Mouse (Mus musculus) hindbrain, embryonic 12.5 days (tissue): Measurements from ENCODE around the gene Xpr1. TPM values are rescaled to one million over a fixed set of nuclear protein-coding genes. Genes with fewer than 3 reads are reported as not detected.

Source experiments
- ATAC-seq: fragments of 200-750 bp; cut with Nextera tagmentation; 2 replicates; pipeline ENCODE4 v1.8.0; 2017; ENCODE audit warnings: moderate TSS enrichment; ENCODE audit not compliant: low FRiP score
- H3K27ac ChIP-seq: fragments of 300-500 bp; sonication (generic); 2 replicates; pipeline ENCODE4 v1.5.1; 2016; ENCODE audit warnings: mild to moderate bottlenecking
- H3K27me3 ChIP-seq: fragments of 300-500 bp; sonication (generic); 2 replicates; pipeline ENCODE4 v1.6.1; 2016; ENCODE audit warnings: mild to moderate bottlenecking
- H3K36me3 ChIP-seq: fragments of 300-500 bp; sonication (generic); 2 replicates; pipeline ENCODE4 v1.6.1; 2016; ENCODE audit warnings: mild to moderate bottlenecking
- H3K4me1 ChIP-seq: fragments of 300-500 bp; sonication (generic); 2 replicates; pipeline ENCODE4 v1.6.1; 2016
- H3K4me2 ChIP-seq: fragments of 300-500 bp; sonication (generic); replicated peaks from 2 replicates; pipeline ENCODE4 v1.6.1; 2016; ENCODE audit warnings: mild to moderate bottlenecking
- H3K4me3 ChIP-seq: fragments of 300-500 bp; sonication (generic); 2 replicates; pipeline ENCODE4 v1.5.1; 2016; ENCODE audit warnings: mild to moderate bottlenecking
- H3K9ac ChIP-seq: fragments of 300-500 bp; sonication (generic); 2 replicates; pipeline ENCODE4 v1.6.1; 2016; ENCODE audit warnings: mild to moderate bottlenecking, moderate library complexity
- H3K9me3 ChIP-seq: fragments of 300-500 bp; sonication (generic); replicated peaks from 2 replicates; pipeline ENCODE4 v1.6.1; 2016; ENCODE audit warnings: mild to moderate bottlenecking
- WGBS: fragments of 180-500 bp; shearing (Covaris S2); methylation state at CpG from one replicate; pipeline ENCODE4 v1.1.7; 2016; 5-methylcytosine and 5-hydroxymethylcytosine counted together
- polyA plus RNA-seq: library from polyadenylated mRNA; unstranded; fragments of >200 nt; fragmentation: Nextera tagmentation; extraction: Ambion mirVana; gene quantifications from 2 replicates; pipeline ENCODE4 v1.2.1, GENCODE M21; 2016

Xpr1 gene
- polyA plus RNA-seq, 1 experiment from 2014 or later, result 31.1 TPM

GRCm38 (mm10) chr1:155303402-155303801, 113.8 kb downstream of the Xpr1 start:
- H3K27ac ChIP-seq, result no peak overlapping the region
- peaks cover 10% of the 10 kb centered on the region for H3K4me1 ChIP-seq
- H3K36me3 ChIP-seq, result peaks cover 12% of the 10 kb centered on the region; the same call in 1 of the 2 replicates
- no peaks in the 10 kb centered on the region for H3K9me3 ChIP-seq
- H3K9ac ChIP-seq, result no peak overlapping the region
- no peak for ATAC-seq
- no peak overlapping the region for H3K4me3 ChIP-seq
- no peaks in the 10 kb centered on the region for H3K27me3 ChIP-seq
- no peak overlapping the region for H3K4me2 ChIP-seq
- 86% methylated on average over 2 of the region's 2 CpGs for WGBS

- ATAC-seq, result no peak
- Histone ChIP-seq H3K27ac (no peak overlapping the region), H3K4me2 (no peak overlapping the region), H3K4me1 (no peaks in the 10 kb centered on the region), H3K9ac (no peak overlapping the region), H3K9me3 (no peaks in the 10 kb centered on the region), H3K36me3 (0 out of 2 replicates have a peak, but pooled peaks cover 2% of the 10 kb centered on the region), H3K4me3 (no peak overlapping the region), H3K27me3 (no peaks in the 10 kb centered on the region)
- 96% methylated on average over 5 of the region's 5 CpGs for WGBS
Observed at GRCm38 (mm10) chr1:155297615-155298014, 119.6 kb downstream of the Xpr1 start.

GRCm38 (mm10) chr1:155297203-155297602, 120.0 kb downstream of the Xpr1 start:
- Histone ChIP-seq H3K4me2 (no peak overlapping the region), H3K4me1 (no peaks in the 10 kb centered on the region), H3K9me3 (no peaks in the 10 kb centered on the region), H3K9ac (no peak overlapping the region), H3K4me3 (no peak overlapping the region), H3K36me3 (0 out of 2 replicates have a peak, but pooled peaks cover 2% of the 10 kb centered on the region), H3K27ac (no peak overlapping the region), H3K27me3 (no peaks in the 10 kb centered on the region)
- ATAC-seq, result no peak
- WGBS, result 78% methylated on average over 2 of the region's 2 CpGs

GRCm38 (mm10) chr1:155293446-155293845, 123.8 kb downstream of the Xpr1 start:
- no peak overlapping the region for H3K4me3 ChIP-seq
- WGBS, result 16% methylated on average over 3 of the region's 3 CpGs

GRCm38 (mm10) chr1:155289411-155289810, 127.8 kb downstream of the Xpr1 start:
- H3K4me3 ChIP-seq, result no peak overlapping the region
- no peak overlapping the region for H3K27ac ChIP-seq
- H3K4me2 ChIP-seq, result no peak overlapping the region
- H3K36me3 ChIP-seq, result peaks cover 35% of the 10 kb centered on the region
- H3K9ac ChIP-seq, result no peak overlapping the region
- ATAC-seq, result no peak
- H3K27me3 ChIP-seq, result no peaks in the 10 kb centered on the region
- 95% methylated on average over 1 of the region's 1 CpGs for WGBS
- H3K9me3 ChIP-seq, result no peaks in the 10 kb centered on the region
- no peaks in the 10 kb centered on the region for H3K4me1 ChIP-seq

More at GRCm38 (mm10) chr1:155293446-155293845, 123.8 kb downstream of the Xpr1 start:
- H3K4me1 ChIP-seq, result no peaks in the 10 kb centered on the region
- no peak overlapping the region for H3K9ac ChIP-seq
- no peaks in the 10 kb centered on the region for H3K9me3 ChIP-seq
- peaks cover 18% of the 10 kb centered on the region for H3K36me3 ChIP-seq
- ATAC-seq, result peak; percentile 71; the same call in 1 of the 2 replicates
- H3K4me2 ChIP-seq, result no peak overlapping the region
- H3K27ac ChIP-seq, result no peak overlapping the region
- H3K27me3 ChIP-seq, result no peaks in the 10 kb centered on the region

- Histone ChIP-seq H3K4me2 (no peak overlapping the region), H3K4me3 (no peak overlapping the region), H3K9ac (no peak overlapping the region), H3K27ac (no peak overlapping the region), H3K9me3 (no peaks in the 10 kb centered on the region), H3K4me1 (no peaks in the 10 kb centered on the region), H3K36me3 (peaks cover 36% of the 10 kb centered on the region), H3K27me3 (no peaks in the 10 kb centered on the region)
- no peak for ATAC-seq
- 84% methylated on average over 3 of the region's 3 CpGs for WGBS
Observed at GRCm38 (mm10) chr1:155288033-155288432, 129.2 kb downstream of the Xpr1 start.

- no peak for ATAC-seq
- Histone ChIP-seq H3K4me2 (no peak overlapping the region), H3K27ac (no peak overlapping the region), H3K27me3 (no peaks in the 10 kb centered on the region), H3K9me3 (no peaks in the 10 kb centered on the region), H3K9ac (no peak overlapping the region), H3K4me3 (no peak overlapping the region), H3K36me3 (peaks cover 33% of the 10 kb centered on the region), H3K4me1 (0 out of 2 replicates have a peak, but pooled peaks cover 5% of the 10 kb centered on the region)
- WGBS, result 87% methylated on average over 7 of the region's 7 CpGs
Observed at GRCm38 (mm10) chr1:155283808-155284207, 133.4 kb downstream of the Xpr1 start.

GRCm38 (mm10) chr1:155281003-155281793, 136.0 kb downstream of the Xpr1 start:
- Histone ChIP-seq H3K4me3 (no peak overlapping the region), H3K27me3 (no peaks in the 10 kb centered on the region), H3K4me1 (0 out of 2 replicates have a peak, but pooled peaks cover 5% of the 10 kb centered on the region), H3K4me2 (no peak overlapping the region), H3K9me3 (no peaks in the 10 kb centered on the region), H3K9ac (no peak overlapping the region), H3K36me3 (peaks cover 14% of the 10 kb centered on the region), H3K27ac (no peak overlapping the region)
- WGBS, result 57% methylated on average over 18 of the region's 18 CpGs
- ATAC-seq, result peak; percentile 78

- H3K27me3 ChIP-seq, result no peaks in the 10 kb centered on the region
Observed at GRCm38 (mm10) chr1:155280306-155280705, 136.9 kb downstream of the Xpr1 start.

GRCm38 (mm10) chr1:155276381-155277033, 140.7 kb downstream of the Xpr1 start:
- no peaks in the 10 kb centered on the region for H3K9me3 ChIP-seq
- no peak for ATAC-seq
- H3K4me1 ChIP-seq, result 0 out of 2 replicates have a peak, but pooled peaks cover 5% of the 10 kb centered on the region
- no peak overlapping the region for H3K4me3 ChIP-seq
- H3K27ac ChIP-seq, result no peak overlapping the region
- H3K4me2 ChIP-seq, result no peak overlapping the region
- no peaks in the 10 kb centered on the region for H3K27me3 ChIP-seq
- 0 out of 2 replicates have a peak, but pooled peaks cover 3% of the 10 kb centered on the region for H3K36me3 ChIP-seq
- 77% methylated on average over 13 of the region's 13 CpGs for WGBS
- H3K9ac ChIP-seq, result no peak overlapping the region

More at GRCm38 (mm10) chr1:155280306-155280705, 136.9 kb downstream of the Xpr1 start:
- Histone ChIP-seq H3K4me1 (0 out of 2 replicates have a peak, but pooled peaks cover 5% of the 10 kb centered on the region), H3K4me2 (no peak overlapping the region), H3K27ac (no peak overlapping the region), H3K4me3 (no peak overlapping the region), H3K9me3 (no peaks in the 10 kb centered on the region), H3K36me3 (peaks cover 12% of the 10 kb centered on the region), H3K9ac (no peak overlapping the region)
- no peak for ATAC-seq
- WGBS, result 80% methylated on average over 10 of the region's 10 CpGs

- H3K4me3 ChIP-seq, result no peak overlapping the region
- H3K27ac ChIP-seq, result no peak overlapping the region
- ATAC-seq, result no peak
- H3K4me2 ChIP-seq, result no peak overlapping the region
- WGBS, result 91% methylated on average over 4 of the region's 4 CpGs
- no peaks in the 10 kb centered on the region for H3K4me1 ChIP-seq
- no peaks in the 10 kb centered on the region for H3K27me3 ChIP-seq
- no peak overlapping the region for H3K9ac ChIP-seq
- 0 out of 2 replicates have a peak, but pooled peaks cover 3% of the 10 kb centered on the region for H3K36me3 ChIP-seq
- H3K9me3 ChIP-seq, result no peaks in the 10 kb centered on the region
Observed at GRCm38 (mm10) chr1:155275793-155276192, 141.4 kb downstream of the Xpr1 start.

GRCm38 (mm10) chr1:155274976-155275375, 142.2 kb downstream of the Xpr1 start:
- Histone ChIP-seq H3K36me3 (no peaks in the 10 kb centered on the region), H3K4me3 (no peak overlapping the region), H3K9ac (no peak overlapping the region), H3K27ac (no peak overlapping the region), H3K27me3 (no peaks in the 10 kb centered on the region), H3K4me1 (no peaks in the 10 kb centered on the region), H3K9me3 (no peaks in the 10 kb centered on the region), H3K4me2 (no peak overlapping the region)
- WGBS, result 85% methylated on average over 3 of the region's 3 CpGs
- no peak for ATAC-seq
